Mouse (Mus musculus): ENCODE data around the gene Colca2. TPM values are rescaled to one million over a fixed set of nuclear protein-coding genes. Genes with fewer than 3 reads are reported as not detected.
A peak's percentile ranks its signal among the peaks of the same experiment; 100 is the strongest.

Gene Colca2
- 1.3 and 1.7 TPM in 2 replicates for polyA plus RNA-seq (2015; fragmentation: Nextera tagmentation; extraction: Ambion mirVana)

- Histone ChIP-seq H3K4me3 (ENCODE audit: low read depth, low read length) (peak within 1 kb of the TSS; percentile 48), H3K4me1 (replicated peaks; ENCODE audit: control insufficient read depth, insufficient read depth, low read length) (no peaks in the 10 kb centered on the region), H3K4me2 (replicated peaks; ENCODE audit: low read depth) (peak within 1 kb of the TSS; percentile 91), H3K9ac (ENCODE audit: low read depth, low read length) (peak within 1 kb of the TSS; percentile 51), H3K27me3 (replicated peaks; ENCODE audit: control insufficient read depth, insufficient read depth, low read length) (peaks cover 32% of the 10 kb centered on the region), H3K36me3 (ENCODE audit: control insufficient read depth, insufficient read depth) (no peaks in the 10 kb centered on the region), H3K27ac (ENCODE audit: low read depth, low read length) (peak within 1 kb of the TSS; percentile 50; the same call in 1 of the 2 replicates), H3K9me3 (ENCODE audit: control insufficient read depth) (no peaks in the 10 kb centered on the region)
- WGBS, result under 1% methylated on average over 53 of the region's 53 CpGs
- peak; percentile 80 for ATAC-seq
- TF ChIP-seq CTCF (IDR thresholded peaks at IDR 0.05; ENCODE audit: low read depth), result peak; percentile 66
Measured at GRCm38 (mm10) chr9:51278500-51279381, at the start of gene Colca2. Gene Colca2, minus strand, starts transcription at chr9:51278569.

DNA sequence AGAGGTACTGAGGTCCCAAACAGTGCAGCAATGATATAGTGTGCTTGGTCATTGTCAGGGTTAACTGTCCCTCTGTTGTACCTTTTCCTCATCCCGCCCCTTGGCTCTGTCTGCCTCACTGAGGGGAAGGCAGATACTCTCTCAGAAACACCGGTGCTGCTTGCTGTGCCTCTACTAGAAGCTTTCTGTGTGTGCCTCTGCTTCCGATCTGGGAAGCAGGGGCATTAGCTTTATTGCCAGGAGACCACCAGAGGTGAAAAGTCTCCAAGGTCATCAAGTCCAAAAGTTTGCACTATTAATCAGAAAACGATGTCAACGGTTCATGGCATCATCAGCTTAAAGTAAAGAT is 49.2 kb upstream of the Colca2 start:
- Histone ChIP-seq H3K27ac (ENCODE audit: low read depth, low read length) (no peak overlapping the region), H3K9me3 (ENCODE audit: control insufficient read depth) (no peaks in the 10 kb centered on the region), H3K4me1 (replicated peaks; ENCODE audit: control insufficient read depth, insufficient read depth, low read length) (no peaks in the 10 kb centered on the region), H3K27me3 (replicated peaks; ENCODE audit: control insufficient read depth, insufficient read depth, low read length) (peaks cover 7% of the 10 kb centered on the region; the same call in 1 of the 2 replicates), H3K4me2 (replicated peaks; ENCODE audit: low read depth) (no peak overlapping the region), H3K4me3 (ENCODE audit: low read depth, low read length) (no peak overlapping the region), H3K36me3 (ENCODE audit: control insufficient read depth, insufficient read depth) (no peaks in the 10 kb centered on the region), H3K9ac (ENCODE audit: low read depth, low read length) (no peak overlapping the region)
- no peak for TF ChIP-seq CTCF (IDR thresholded peaks at IDR 0.05; ENCODE audit: low read depth)
- ATAC-seq, result no peak
- WGBS, result 77% methylated on average over 5 of the region's 5 CpGs

DNA sequence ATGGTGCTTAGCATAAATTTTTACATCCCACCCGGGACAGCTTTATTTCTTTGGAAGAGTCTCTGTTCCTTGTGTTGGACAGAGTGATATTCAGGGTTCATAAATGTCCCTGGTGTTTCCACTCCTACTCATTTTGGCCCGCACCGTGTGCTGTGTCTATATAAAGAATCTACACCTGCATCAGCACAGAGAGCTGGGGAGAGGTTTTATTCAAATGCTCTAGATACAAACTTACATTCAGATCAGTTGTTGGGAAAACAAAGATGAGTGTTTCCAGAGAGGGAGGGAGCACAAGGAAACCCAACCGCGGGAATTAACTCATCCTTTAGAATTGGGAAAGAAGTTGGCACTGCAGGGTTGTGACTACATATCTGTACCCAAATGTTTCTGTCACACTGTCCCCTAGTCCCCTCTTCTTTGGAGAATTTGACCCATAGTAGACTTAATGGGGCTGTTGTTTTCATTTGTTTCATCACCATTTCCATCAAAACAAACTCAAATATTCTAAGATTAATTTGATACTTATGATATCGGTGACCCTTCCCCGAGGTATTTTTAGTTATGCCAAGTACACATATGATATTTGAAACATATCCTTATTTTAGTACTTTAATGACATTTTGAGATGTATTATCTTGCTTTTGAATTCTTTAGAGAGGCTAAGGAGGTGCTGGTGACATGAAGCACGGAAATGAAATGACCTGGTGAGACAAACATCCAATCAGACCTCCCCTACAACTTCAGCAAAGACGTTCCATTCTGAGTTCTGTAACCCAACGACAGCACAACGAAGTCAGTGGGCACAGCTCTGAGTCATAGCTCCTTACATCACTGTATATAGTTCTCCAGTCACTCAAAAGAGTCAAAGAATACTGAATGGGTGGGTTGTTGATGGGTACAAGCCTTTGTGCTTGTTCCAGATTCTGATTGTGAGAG is 48.5 kb upstream of the Colca2 start:
- Histone ChIP-seq H3K4me1 (replicated peaks; ENCODE audit: control insufficient read depth, insufficient read depth, low read length) (no peaks in the 10 kb centered on the region), H3K27ac (ENCODE audit: low read depth, low read length) (no peak overlapping the region), H3K9me3 (ENCODE audit: control insufficient read depth) (no peaks in the 10 kb centered on the region), H3K4me2 (replicated peaks; ENCODE audit: low read depth) (no peak overlapping the region), H3K4me3 (ENCODE audit: low read depth, low read length) (no peak overlapping the region), H3K27me3 (replicated peaks; ENCODE audit: control insufficient read depth, insufficient read depth, low read length) (peaks cover 4% of the 10 kb centered on the region; the same call in 1 of the 2 replicates), H3K9ac (ENCODE audit: low read depth, low read length) (no peak overlapping the region), H3K36me3 (ENCODE audit: control insufficient read depth, insufficient read depth) (no peaks in the 10 kb centered on the region)
- no peak for ATAC-seq
- TF ChIP-seq CTCF (IDR thresholded peaks at IDR 0.05; ENCODE audit: low read depth), result no peak
- WGBS, result 82% methylated on average over 11 of the region's 11 CpGs

DNA sequence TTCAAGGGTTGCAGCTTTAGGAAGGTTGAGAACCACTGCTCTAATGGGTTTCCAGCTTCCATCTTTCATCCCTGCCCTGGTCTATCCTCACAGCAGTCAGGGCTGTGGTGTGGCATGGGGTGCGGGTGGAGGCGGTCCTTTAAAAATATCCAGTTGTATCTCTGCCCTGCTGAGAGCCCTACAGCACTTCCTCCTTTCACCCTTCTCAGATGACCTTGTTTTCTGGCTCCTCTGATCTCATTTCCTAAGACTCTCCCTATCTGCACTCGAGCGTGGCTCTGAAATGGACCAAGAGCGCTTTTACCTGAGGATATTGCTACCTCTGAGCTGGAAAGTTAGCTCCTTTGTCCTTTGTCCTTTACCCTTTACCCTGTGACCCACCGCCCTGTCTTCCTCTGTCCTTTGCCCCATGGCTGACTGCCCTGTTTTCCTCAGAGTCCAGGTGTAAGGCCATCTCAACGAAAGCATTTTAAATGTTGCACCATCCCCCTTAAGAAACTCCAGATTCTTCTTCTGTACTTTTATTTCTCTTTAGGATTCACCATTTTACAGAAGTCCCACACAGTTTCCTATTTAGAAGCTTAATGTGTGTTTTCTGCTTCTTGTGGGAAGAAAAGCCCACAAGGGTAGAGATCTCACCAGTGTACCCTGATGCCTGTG is 46.2 kb upstream of the Colca2 start:
- H3K27me3 ChIP-seq (replicated peaks; ENCODE audit: control insufficient read depth, insufficient read depth, low read length), result peaks cover 4% of the 10 kb centered on the region; the same call in 1 of the 2 replicates
- H3K4me3 ChIP-seq (ENCODE audit: low read depth, low read length), result no peak overlapping the region
- TF ChIP-seq CTCF (IDR thresholded peaks at IDR 0.05; ENCODE audit: low read depth), result no peak
- no peaks in the 10 kb centered on the region for H3K36me3 ChIP-seq (ENCODE audit: control insufficient read depth, insufficient read depth)
- H3K4me2 ChIP-seq (replicated peaks; ENCODE audit: low read depth), result no peak overlapping the region
- no peaks in the 10 kb centered on the region for H3K4me1 ChIP-seq (replicated peaks; ENCODE audit: control insufficient read depth, insufficient read depth, low read length)
- H3K9ac ChIP-seq (ENCODE audit: low read depth, low read length), result no peak overlapping the region
- ATAC-seq, result no peak
- H3K27ac ChIP-seq (ENCODE audit: low read depth, low read length), result no peak overlapping the region
- 83% methylated on average over 7 of the region's 7 CpGs for WGBS
- H3K9me3 ChIP-seq (ENCODE audit: control insufficient read depth), result no peaks in the 10 kb centered on the region

DNA sequence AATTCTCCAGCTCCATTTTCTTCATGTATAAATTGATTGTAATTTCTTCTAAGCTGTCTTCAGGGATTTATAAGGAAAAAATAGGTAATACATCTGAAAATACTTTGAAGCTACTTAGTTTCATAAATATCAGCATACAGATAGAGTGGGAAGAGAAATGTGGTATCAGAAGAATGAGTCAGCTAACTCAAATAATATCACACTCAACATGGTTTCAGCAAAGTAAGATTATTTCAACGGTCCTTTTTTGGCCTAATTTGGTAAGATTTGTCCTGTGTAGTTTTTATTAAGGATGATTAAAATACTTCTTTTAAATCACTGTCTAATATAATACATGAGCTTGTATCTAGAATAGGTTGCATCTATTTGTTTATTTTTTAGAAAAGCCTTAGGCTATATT is 41.7 kb upstream of the Colca2 start:
- Histone ChIP-seq H3K36me3 (ENCODE audit: control insufficient read depth, insufficient read depth) (no peaks in the 10 kb centered on the region), H3K27me3 (replicated peaks; ENCODE audit: control insufficient read depth, insufficient read depth, low read length) (peaks cover 10% of the 10 kb centered on the region), H3K4me2 (replicated peaks; ENCODE audit: low read depth) (no peak overlapping the region), H3K4me1 (replicated peaks; ENCODE audit: control insufficient read depth, insufficient read depth, low read length) (no peaks in the 10 kb centered on the region), H3K27ac (ENCODE audit: low read depth, low read length) (no peak overlapping the region), H3K4me3 (ENCODE audit: low read depth, low read length) (no peak overlapping the region), H3K9me3 (ENCODE audit: control insufficient read depth) (no peaks in the 10 kb centered on the region), H3K9ac (ENCODE audit: low read depth, low read length) (no peak overlapping the region)
- no peak for ATAC-seq
- no peak for TF ChIP-seq CTCF (IDR thresholded peaks at IDR 0.05; ENCODE audit: low read depth)
- WGBS, result 86% methylated on average over 1 of the region's 1 CpGs
